Mouse (Mus musculus) intestine, embryonic 15.5 days (tissue): ENCODE data around the gene Eva1a. TPM values are rescaled to one million over a fixed set of nuclear protein-coding genes. Genes with fewer than 3 reads are reported as not detected.

Experiments
- ATAC-seq: fragments of 200-750 bp; cut with Nextera tagmentation; 2 replicates; pipeline ENCODE4 v1.8.0; 2017; ENCODE audit warnings: moderate TSS enrichment, moderate library complexity
- H3K27ac ChIP-seq: fragments of 300-500 bp; sonication (generic); 2 replicates; pipeline ENCODE4 v1.5.1; 2015; ENCODE audit warnings: mild to moderate bottlenecking, inconsistent platforms
- H3K27me3 ChIP-seq: fragments of 300-500 bp; sonication (generic); replicated peaks from 2 replicates; pipeline ENCODE4 v1.6.1; 2015; ENCODE audit warnings: inconsistent platforms
- H3K36me3 ChIP-seq: fragments of 300-500 bp; sonication (generic); 2 replicates; pipeline ENCODE4 v1.6.1; 2015; ENCODE audit warnings: inconsistent platforms
- H3K4me1 ChIP-seq: fragments of 300-500 bp; sonication (generic); replicated peaks from 2 replicates; pipeline ENCODE4 v1.6.1; 2015; ENCODE audit warnings: inconsistent platforms
- H3K4me2 ChIP-seq: fragments of 300-500 bp; sonication (generic); replicated peaks from 2 replicates; pipeline ENCODE4 v1.6.1; 2015; ENCODE audit warnings: mild to moderate bottlenecking, inconsistent platforms
- H3K4me3 ChIP-seq: fragments of 300-500 bp; sonication (generic); replicated peaks from 2 replicates; pipeline ENCODE4 v1.5.1; 2015; ENCODE audit warnings: inconsistent platforms
- H3K9ac ChIP-seq: fragments of 300-500 bp; sonication (generic); 2 replicates; pipeline ENCODE4 v1.6.1; 2015; ENCODE audit warnings: inconsistent platforms
- H3K9me3 ChIP-seq: fragments of 300-500 bp; sonication (generic); 2 replicates; pipeline ENCODE4 v1.6.1; 2016; ENCODE audit warnings: inconsistent platforms
- WGBS: fragments of 180-500 bp; shearing (Covaris S2); methylation state at CpG from one replicate; pipeline ENCODE4 v1.1.7; 2015; 5-methylcytosine and 5-hydroxymethylcytosine counted together
- polyA plus RNA-seq: library from polyadenylated mRNA; unstranded; fragments of >200 nt; fragmentation: Nextera tagmentation; extraction: Ambion mirVana; gene quantifications from 2 replicates; pipeline ENCODE4 v1.2.1, GENCODE M21; 2015

The Eva1a gene
- polyA plus RNA-seq, 1 experiment from 2014 or later, result 19.6 TPM

DNA sequence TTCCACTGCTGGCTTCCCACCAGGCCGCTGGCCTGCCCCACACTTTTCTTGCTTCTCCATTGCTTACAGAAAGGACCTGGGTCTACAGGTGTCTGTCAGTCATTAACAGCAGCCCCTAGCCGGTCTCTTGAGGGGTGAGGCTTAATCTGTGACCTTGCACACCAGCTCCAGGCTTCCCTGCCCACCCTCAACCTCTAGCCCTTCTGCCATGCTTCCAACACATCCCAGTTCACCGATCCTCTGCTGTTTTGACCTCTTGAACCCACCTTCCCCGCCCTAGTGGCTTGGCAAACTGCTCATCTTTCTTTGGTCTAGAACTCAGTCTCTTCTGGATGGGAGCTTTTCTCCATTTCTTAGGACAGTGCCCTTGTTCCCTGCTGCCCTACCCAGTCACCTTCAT lies 2.8 kb downstream of the Eva1a start:
- no peaks in the 10 kb centered on the region for H3K27me3 ChIP-seq
- no peaks in the 10 kb centered on the region for H3K9me3 ChIP-seq
- H3K4me1 ChIP-seq, result peaks cover 31% of the 10 kb centered on the region
- peak overlapping the region; percentile 67 for H3K4me3 ChIP-seq
- no peaks in the 10 kb centered on the region for H3K36me3 ChIP-seq
- H3K27ac ChIP-seq, result no peak overlapping the region
- H3K9ac ChIP-seq, result peak overlapping the region; percentile 69; the same call in 1 of the 2 replicates
- no peak for ATAC-seq
- 32% methylated on average over 4 of the region's 4 CpGs for WGBS
- H3K4me2 ChIP-seq, result peak overlapping the region; percentile 94

DNA sequence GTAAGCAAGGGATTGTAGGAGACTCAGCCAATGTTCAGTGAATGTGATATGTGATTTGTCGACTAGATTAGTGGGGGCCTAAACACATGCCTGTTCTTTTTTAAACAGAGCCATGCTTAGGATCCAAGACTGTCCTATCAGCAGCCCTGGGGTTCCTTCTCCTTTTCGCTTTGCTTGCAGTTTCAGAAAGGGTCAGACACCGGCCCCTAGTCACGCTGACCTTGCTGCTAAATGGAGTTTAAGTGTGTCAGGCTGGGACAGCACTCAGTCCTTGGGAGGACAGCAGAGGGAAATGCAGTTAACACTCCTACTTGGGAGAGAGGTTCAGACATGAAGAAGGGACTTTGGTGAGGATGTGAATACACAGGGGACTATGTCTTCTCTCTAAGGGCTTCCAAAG lies 3.7 kb downstream of the Eva1a start:
- no peaks in the 10 kb centered on the region for H3K27me3 ChIP-seq
- H3K4me1 ChIP-seq, result peaks cover 31% of the 10 kb centered on the region
- no peak overlapping the region for H3K4me3 ChIP-seq
- H3K4me2 ChIP-seq, result peak overlapping the region; percentile 19; the same call in 1 of the 2 replicates
- H3K9me3 ChIP-seq, result no peaks in the 10 kb centered on the region
- 72% methylated on average over 4 of the region's 4 CpGs for WGBS
- no peak overlapping the region for H3K9ac ChIP-seq
- H3K36me3 ChIP-seq, result no peaks in the 10 kb centered on the region
- ATAC-seq, result no peak
- no peak overlapping the region for H3K27ac ChIP-seq

DNA sequence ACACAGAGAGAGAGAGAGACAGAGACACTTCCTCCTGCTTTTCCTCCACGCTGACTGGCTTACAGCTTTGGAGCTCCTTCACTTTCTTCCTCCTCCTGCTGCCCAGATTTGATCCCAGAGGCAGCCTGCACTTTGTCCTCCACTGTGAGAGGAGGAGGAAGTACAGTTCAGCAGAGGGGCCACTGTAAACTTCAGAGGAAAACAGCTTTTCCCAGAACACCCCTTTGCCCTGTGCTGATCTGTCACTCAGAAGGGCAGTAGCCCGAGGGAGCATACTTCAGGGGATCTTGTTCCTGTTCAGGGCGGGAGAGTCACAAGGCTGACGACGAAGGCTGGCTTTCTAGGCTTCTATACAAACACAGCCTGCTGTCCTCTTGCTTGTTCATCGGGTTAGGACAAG lies 7.1 kb downstream of the Eva1a start:
- H3K36me3 ChIP-seq, result no peaks in the 10 kb centered on the region
- 45% methylated on average over 6 of the region's 6 CpGs for WGBS
- H3K9ac ChIP-seq, result no peak overlapping the region
- peak; percentile 85 for ATAC-seq
- no peak overlapping the region for H3K4me3 ChIP-seq
- 0 out of 2 replicates have a peak overlapping the region, but pooled peaks have one; percentile 11 for H3K4me2 ChIP-seq
- H3K27ac ChIP-seq, result peak overlapping the region; percentile 71
- H3K4me1 ChIP-seq, result peaks cover 38% of the 10 kb centered on the region
- H3K9me3 ChIP-seq, result no peaks in the 10 kb centered on the region
- H3K27me3 ChIP-seq, result no peaks in the 10 kb centered on the region

DNA sequence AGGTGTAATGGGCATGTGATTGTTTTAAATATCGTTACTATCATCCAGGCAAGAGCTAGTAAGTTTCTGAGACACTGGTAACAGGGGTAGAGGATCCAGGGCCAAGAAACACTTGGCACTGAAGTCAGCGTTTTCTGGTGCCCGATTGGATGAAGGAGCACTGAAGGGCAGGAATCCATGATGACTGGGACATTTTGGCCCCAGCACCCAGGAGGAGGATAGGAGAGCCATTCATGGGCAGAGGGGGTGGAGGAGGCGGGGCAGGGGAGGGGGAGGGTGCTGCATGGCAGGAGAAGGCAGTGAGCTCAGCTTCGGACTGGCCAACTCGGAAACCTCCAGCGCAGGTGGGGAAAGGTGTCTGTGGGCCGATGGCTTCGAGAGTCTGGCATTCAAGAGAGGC lies 9.4 kb downstream of the Eva1a start:
- no peak overlapping the region for H3K4me3 ChIP-seq
- WGBS, result 83% methylated on average over 9 of the region's 9 CpGs
- H3K9ac ChIP-seq, result no peak overlapping the region
- no peak overlapping the region for H3K27ac ChIP-seq
- peaks cover 24% of the 10 kb centered on the region for H3K4me1 ChIP-seq
- no peaks in the 10 kb centered on the region for H3K36me3 ChIP-seq
- no peak overlapping the region for H3K4me2 ChIP-seq
- no peaks in the 10 kb centered on the region for H3K27me3 ChIP-seq
- H3K9me3 ChIP-seq, result no peaks in the 10 kb centered on the region
- ATAC-seq, result no peak

DNA sequence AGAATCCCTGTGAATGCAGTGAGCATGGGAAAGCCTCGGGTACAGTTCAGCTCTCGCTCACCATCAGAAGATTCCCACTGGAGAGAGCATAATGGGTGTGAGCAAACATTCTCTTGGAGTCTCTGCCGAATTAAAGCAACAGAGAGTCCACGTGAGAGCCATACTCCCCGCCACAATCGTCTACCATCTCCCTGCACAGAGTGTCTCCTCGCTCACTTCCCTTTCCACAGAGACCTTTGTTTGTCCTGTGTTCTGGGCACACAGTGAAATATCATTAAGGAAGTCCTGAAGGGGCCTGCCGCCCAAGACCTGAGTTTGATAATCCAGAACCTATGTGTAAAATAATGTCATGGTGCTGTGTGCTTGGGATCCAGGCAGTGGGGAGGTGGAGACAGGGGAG lies 10.7 kb downstream of the Eva1a start:
- peaks cover 12% of the 10 kb centered on the region for H3K4me1 ChIP-seq
- WGBS, result 73% methylated on average over 8 of the region's 8 CpGs
- no peaks in the 10 kb centered on the region for H3K9me3 ChIP-seq
- H3K27me3 ChIP-seq, result no peaks in the 10 kb centered on the region
- no peak overlapping the region for H3K9ac ChIP-seq
- H3K36me3 ChIP-seq, result no peaks in the 10 kb centered on the region
- no peak overlapping the region for H3K4me3 ChIP-seq
- no peak overlapping the region for H3K27ac ChIP-seq
- no peak; the same call in 1 of the 2 replicates for ATAC-seq
- H3K4me2 ChIP-seq, result no peak overlapping the region

DNA sequence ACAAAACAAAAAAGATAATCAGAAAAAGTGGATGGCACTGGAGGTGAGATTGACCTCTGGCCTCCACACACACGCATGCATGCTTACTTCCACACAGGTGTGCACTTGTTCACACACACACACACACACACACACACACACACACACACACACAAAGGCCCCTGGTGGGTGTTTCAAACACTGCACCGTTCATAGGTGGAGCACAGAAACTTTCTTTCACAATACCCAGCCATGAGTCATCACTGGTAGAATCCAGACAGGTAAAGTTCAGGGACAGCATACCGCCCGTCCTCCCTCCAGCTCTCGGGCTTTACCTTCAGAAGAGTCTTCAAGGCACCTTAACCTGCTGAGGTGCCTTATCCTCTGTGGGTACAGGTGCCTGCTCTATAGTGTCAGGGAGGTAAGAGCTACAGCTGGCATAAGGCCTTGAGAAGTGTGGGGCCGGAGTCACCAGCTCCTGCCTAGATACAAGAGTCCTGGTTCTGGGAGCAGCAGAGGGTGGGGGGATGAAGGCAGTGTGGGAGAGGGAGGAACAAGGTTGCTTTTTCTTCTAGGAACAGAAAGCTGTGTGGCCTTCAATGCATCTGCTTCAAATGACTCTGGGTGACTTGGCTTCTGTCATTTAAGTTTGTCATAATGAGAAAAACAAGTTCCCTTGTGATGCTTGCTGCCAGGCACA lies 11.3 kb downstream of the Eva1a start:
- ATAC-seq, result peak; percentile 80
- no peak overlapping the region for H3K4me3 ChIP-seq
- no peak overlapping the region for H3K27ac ChIP-seq
- H3K4me2 ChIP-seq, result no peak overlapping the region
- 58% methylated on average over 6 of the region's 6 CpGs for WGBS
- no peak overlapping the region for H3K9ac ChIP-seq
- H3K36me3 ChIP-seq, result no peaks in the 10 kb centered on the region
- no peaks in the 10 kb centered on the region for H3K9me3 ChIP-seq
- peaks cover 12% of the 10 kb centered on the region; the same call in 1 of the 2 replicates for H3K4me1 ChIP-seq
- no peaks in the 10 kb centered on the region for H3K27me3 ChIP-seq

DNA sequence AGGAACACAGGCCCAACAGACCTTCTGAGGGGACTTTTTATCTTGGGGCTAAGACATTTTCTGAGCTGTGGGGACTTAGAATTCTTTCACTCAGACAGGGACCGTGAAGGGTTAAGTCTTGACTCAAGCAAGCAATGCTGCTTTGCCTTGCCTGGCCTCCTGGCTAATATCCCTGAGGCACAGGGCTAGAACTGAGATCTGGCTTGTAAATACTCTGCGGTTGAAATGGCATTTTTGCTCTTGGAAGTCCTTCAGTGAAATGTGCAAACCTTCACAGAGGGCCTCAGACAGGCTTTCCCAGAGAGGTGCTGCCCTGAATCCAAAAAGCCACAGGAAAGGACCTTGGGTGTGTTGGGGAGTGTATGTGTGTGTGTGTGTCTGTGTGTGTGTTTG lies 11.9 kb downstream of the Eva1a start:
- ATAC-seq, result no peak
- no peaks in the 10 kb centered on the region for H3K36me3 ChIP-seq
- WGBS, result 63% methylated on average over 2 of the region's 2 CpGs
- no peaks in the 10 kb centered on the region for H3K9me3 ChIP-seq
- no peak overlapping the region for H3K9ac ChIP-seq
- H3K4me2 ChIP-seq, result no peak overlapping the region
- no peak overlapping the region for H3K4me3 ChIP-seq
- peaks cover 12% of the 10 kb centered on the region; the same call in 1 of the 2 replicates for H3K4me1 ChIP-seq
- 0 out of 2 replicates have a peak overlapping the region, but pooled peaks have one; percentile 9 for H3K27ac ChIP-seq
- H3K27me3 ChIP-seq, result no peaks in the 10 kb centered on the region

DNA sequence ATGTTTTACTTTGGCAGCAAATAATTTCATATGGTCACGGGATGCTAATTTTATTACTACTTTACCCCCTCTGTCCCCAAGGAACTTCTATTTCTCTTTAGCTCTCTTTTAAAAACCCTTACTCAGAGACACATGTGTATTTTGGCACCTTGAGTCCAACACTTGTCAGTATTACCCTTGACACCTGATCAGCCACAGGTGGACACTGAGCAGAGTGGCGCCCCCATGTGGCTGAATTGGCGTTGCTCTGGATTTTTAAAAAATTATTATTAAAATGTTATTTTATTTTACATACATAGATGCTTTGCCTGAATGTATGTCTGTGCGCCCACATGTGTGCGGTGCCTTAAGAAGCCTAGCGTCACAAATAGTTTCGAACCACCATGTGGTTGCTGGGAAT lies 14.0 kb downstream of the Eva1a start:
- peaks cover 11% of the 10 kb centered on the region; the same call in 1 of the 2 replicates for H3K4me1 ChIP-seq
- H3K4me2 ChIP-seq, result no peak overlapping the region
- H3K4me3 ChIP-seq, result no peak overlapping the region
- H3K27me3 ChIP-seq, result no peaks in the 10 kb centered on the region
- no peak overlapping the region for H3K9ac ChIP-seq
- no peaks in the 10 kb centered on the region; the same call in 1 of the 2 replicates for H3K36me3 ChIP-seq
- H3K9me3 ChIP-seq, result no peaks in the 10 kb centered on the region
- no peak overlapping the region for H3K27ac ChIP-seq
- WGBS, result 79% methylated on average over 7 of the region's 7 CpGs
- no peak for ATAC-seq

DNA sequence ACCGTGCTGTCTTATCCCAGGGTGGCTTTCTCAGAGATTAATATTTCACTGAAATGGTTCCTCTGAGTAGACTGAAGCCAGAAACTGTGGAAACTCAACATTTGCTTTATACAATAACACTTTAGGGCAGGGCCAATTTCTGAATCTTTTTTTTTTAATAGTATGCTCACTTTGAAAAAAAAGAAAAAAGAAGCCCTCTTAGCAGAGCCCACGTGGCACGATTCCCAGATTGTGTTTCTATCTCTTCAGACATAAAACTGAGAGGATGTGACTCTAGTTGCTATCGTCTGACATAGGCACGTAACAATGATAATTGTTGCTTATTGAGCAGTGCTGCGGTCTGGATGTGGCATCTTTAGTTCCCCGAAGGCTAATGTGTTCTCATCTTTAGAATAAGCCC lies 19.1 kb downstream of the Eva1a start:
- Histone ChIP-seq H3K27ac (no peak overlapping the region), H3K9ac (no peak overlapping the region)
- ATAC-seq, result no peak

DNA sequence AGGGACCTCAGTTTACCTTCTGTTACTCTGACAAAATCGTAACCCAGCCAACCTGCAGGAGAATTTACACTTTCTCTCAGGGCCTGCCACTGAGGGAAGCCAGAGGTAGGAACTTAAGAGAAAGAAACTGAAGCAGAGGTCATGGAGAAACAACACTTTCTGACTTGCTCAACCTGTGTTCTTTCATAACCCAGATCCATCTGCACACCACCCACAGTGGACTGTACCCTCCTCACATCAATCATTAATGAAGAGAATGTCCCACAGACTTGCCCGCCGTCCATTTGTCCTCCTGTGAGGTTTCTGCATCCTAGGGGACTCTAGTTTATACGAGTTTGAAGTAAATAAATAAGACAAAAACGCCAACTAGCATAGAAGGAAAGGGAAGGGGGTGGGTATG lies 24.4 kb downstream of the Eva1a start:
- no peak for ATAC-seq
- Histone ChIP-seq H3K9ac (no peak overlapping the region), H3K4me1 (no peaks in the 10 kb centered on the region), H3K27ac (no peak overlapping the region), H3K9me3 (no peaks in the 10 kb centered on the region), H3K4me2 (no peak overlapping the region), H3K27me3 (no peaks in the 10 kb centered on the region), H3K36me3 (no peaks in the 10 kb centered on the region), H3K4me3 (no peak overlapping the region)
- 75% methylated on average over 5 of the region's 5 CpGs for WGBS

More for the DNA sequence above, 19.1 kb downstream of the Eva1a start:
- 0 out of 2 replicates have a peak, but pooled peaks cover 4% of the 10 kb centered on the region for H3K4me1 ChIP-seq
- H3K9me3 ChIP-seq, result no peaks in the 10 kb centered on the region
- H3K4me3 ChIP-seq, result no peak overlapping the region
- WGBS, result 59% methylated on average over 7 of the region's 7 CpGs
- H3K4me2 ChIP-seq, result no peak overlapping the region
- no peaks in the 10 kb centered on the region; the same call in 1 of the 2 replicates for H3K36me3 ChIP-seq
- no peaks in the 10 kb centered on the region for H3K27me3 ChIP-seq

DNA sequence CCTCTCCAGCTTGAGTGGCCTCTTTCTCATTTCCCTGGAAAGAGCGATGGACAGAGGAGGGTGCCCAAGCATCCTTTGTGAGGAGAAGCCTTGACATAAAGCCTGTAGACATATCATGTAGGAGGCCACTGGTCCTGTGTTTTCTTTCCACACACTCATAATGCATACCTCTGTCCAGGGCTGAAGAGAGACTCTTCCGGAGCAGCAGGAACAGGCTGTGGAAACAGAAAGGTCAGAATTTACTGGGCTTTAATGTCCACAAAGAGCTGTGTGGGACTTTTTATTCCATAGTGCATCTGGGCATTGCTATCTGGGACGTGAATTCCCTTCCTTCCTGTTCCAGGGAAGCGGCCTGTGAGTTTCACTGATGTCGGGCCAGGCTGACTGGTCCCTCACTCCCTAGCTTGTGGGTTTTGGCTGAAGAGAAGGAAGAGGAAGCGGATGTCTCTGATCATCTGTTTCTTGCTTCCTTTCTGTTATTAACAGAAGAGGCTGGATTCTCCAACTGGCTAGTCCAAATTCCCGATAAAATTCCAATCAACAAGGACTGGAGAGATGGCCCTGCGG lies 25.8 kb downstream of the Eva1a start:
- no peak overlapping the region for H3K4me2 ChIP-seq
- no peak overlapping the region for H3K27ac ChIP-seq
- no peak overlapping the region for H3K9ac ChIP-seq
- no peaks in the 10 kb centered on the region for H3K27me3 ChIP-seq
- H3K36me3 ChIP-seq, result no peaks in the 10 kb centered on the region
- no peaks in the 10 kb centered on the region for H3K4me1 ChIP-seq
- H3K9me3 ChIP-seq, result no peaks in the 10 kb centered on the region
- 88% methylated on average over 8 of the region's 8 CpGs for WGBS
- ATAC-seq, result no peak
- no peak overlapping the region for H3K4me3 ChIP-seq

DNA sequence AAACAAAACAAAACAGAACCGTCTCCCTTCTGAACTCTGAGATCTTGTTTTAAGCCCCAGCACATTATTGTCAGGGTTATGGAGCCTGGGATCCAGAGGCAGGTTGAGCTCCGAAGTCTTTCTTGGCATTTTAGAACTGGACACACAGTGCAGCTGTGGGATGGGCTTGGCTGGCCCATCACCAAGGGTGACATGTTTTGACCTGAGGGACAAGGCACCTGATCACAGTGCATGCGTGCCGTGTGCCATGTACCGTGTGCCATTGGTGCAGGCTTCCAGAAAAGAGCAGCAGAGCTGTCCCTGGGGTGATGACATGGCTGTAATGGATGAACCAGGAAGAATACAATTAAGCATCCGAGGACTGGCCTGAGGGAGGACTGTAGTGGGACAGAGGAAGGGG lies 29.6 kb downstream of the Eva1a start:
- Histone ChIP-seq H3K4me2 (no peak overlapping the region), H3K4me1 (no peaks in the 10 kb centered on the region), H3K9me3 (no peaks in the 10 kb centered on the region), H3K4me3 (no peak overlapping the region), H3K36me3 (no peaks in the 10 kb centered on the region; the same call in 1 of the 2 replicates), H3K9ac (no peak overlapping the region), H3K27me3 (no peaks in the 10 kb centered on the region), H3K27ac (no peak overlapping the region)
- ATAC-seq, result no peak
- 79% methylated on average over 6 of the region's 6 CpGs for WGBS

DNA sequence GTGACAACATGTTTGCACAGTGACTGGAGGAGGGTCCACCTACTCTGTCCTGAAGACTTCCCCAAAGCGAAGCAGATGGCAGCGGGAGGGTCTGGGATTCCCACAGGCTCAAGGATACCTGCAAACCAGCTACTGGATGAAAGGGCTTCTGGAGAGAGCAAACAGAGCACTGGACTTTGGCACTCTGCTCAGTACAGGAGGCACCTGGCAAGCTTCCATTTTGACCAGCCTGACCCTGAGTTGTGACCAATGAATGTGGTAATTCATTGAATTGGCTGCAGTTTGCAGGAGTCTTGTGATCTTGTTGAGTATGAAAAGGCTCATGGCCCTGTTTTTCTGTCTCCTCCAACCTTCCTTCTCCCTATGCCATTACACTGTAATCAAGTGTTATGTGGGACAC lies 32.2 kb downstream of the Eva1a start:
- Histone ChIP-seq H3K4me2 (no peak overlapping the region), H3K27me3 (no peaks in the 10 kb centered on the region), H3K27ac (no peak overlapping the region), H3K4me3 (no peak overlapping the region), H3K9ac (no peak overlapping the region), H3K4me1 (no peaks in the 10 kb centered on the region), H3K36me3 (no peaks in the 10 kb centered on the region; the same call in 1 of the 2 replicates), H3K9me3 (no peaks in the 10 kb centered on the region)
- WGBS, result 87% methylated on average over 2 of the region's 2 CpGs
- peak; percentile 82 for ATAC-seq
